Mouse (Mus musculus) MEL (cell line): Measurements from ENCODE around the gene Actg1.

Experiments used
- CHD1 ChIP-seq: IDR thresholded peaks from 2 replicates; pipeline ENCODE4 v1.6.1; 2012; ENCODE audit warnings: low read depth, mild to moderate bottlenecking, inconsistent platforms, low read length, improper control_type of control experiment
- CHD2 ChIP-seq: IDR thresholded peaks from 2 replicates; pipeline ENCODE4 v1.6.1; 2011; ENCODE audit warnings: low read length, improper control_type of control experiment
- CTCF ChIP-seq, 3 experiments: IDR thresholded peaks in 2 of 3; conservative IDR thresholded peaks in 1 of 3; 2 replicates each; pipeline ENCODE4 v1.5.1; 2011 to 2012; ENCODE audit warnings: low read length in 3 of 3, low read depth in 2 of 3, mild to moderate bottlenecking in 2 of 3, improper control_type of control experiment in 1 of 3, inconsistent platforms in 1 of 3, mixed read lengths in 1 of 3, moderate library complexity in 1 of 3; ENCODE audit not compliant: control insufficient read depth in 1 of 3, insufficient read depth in 1 of 3, poor library complexity in 1 of 3, severe bottlenecking in 1 of 3
- EP300 ChIP-seq, 2 experiments: IDR thresholded peaks; 2 replicates each; pipeline ENCODE4 v1.6.1; 2011; ENCODE audit warnings: improper control_type of control experiment in 2 of 2, low read length in 2 of 2, low read depth in 1 of 2, mild to moderate bottlenecking in 1 of 2
- POLR2A ChIP-seq, 2 experiments: IDR thresholded peaks; 2 replicates each; pipeline ENCODE4 v1.6.1; 2011 to 2012; ENCODE audit warnings: low read length in 2 of 2, mild to moderate bottlenecking in 2 of 2, control low read depth in 1 of 2, improper control_type of control experiment in 1 of 2, low read depth in 1 of 2, moderate library complexity in 1 of 2; ENCODE audit not compliant: control insufficient read depth in 1 of 2, insufficient read depth in 1 of 2, poor library complexity in 1 of 2
- RCOR1 ChIP-seq: IDR thresholded peaks from 2 replicates; pipeline ENCODE4 v1.6.1; 2012; ENCODE audit warnings: low read depth, mild to moderate bottlenecking, inconsistent platforms, low read length, improper control_type of control experiment

DNA sequence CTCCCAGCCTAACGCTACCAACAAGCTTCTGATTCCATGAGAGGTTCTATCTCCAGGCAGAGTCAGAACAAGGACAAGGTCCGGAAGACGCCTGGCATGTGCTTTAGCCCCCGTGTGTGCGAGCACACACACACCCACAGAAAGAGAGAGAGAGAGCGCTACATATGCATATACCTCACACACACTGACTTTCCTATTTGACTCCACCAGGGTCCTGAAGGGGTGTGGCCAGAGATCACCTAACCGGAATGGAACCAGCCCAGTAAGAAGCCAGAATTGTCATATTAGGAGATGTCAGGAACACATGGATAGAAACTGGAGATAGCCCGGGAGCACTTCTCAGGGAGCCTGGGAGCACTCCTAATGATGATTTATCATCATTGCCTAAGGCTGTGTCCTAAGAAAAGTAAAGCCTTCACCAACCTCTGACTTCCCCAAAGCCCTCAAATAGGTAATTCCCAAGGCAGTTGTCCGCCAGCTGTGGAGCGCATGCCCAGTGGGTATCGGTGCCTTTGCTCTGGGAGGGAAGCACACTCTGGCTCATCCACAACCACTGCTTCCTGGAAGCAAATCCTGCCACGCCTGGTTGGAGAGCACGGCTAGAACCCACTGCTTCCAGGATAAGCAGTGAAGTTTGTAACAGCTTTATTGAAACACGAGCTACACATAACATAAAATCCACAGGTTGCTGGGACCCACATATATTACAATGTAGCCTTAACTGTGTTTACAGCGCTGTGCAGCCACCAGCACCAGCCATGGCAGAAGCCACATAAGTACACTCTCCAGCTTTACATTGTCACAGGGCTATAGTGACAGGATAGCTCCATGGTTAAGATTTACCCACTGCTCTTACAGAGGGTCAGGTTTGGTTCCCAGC is 39.7 kb downstream of the Actg1 start:
- TF ChIP-seq CTCF (IDR thresholded peaks at IDR 0.05 in 2 of 3, conservative IDR thresholded peaks at IDR 0.05 in 1 of 3; ENCODE audit: control insufficient read depth in 1 of 3, insufficient read depth in 1 of 3, low read depth in 2 of 3, low read length in 3 of 3, poor library complexity in 1 of 3, severe bottlenecking in 1 of 3), result no peak
- no peak for TF ChIP-seq CHD1
- TF ChIP-seq EP300 (IDR thresholded peaks at IDR 0.05; ENCODE audit: low read depth in 1 of 2, low read length in 2 of 2), result no peak
- no peak for TF ChIP-seq CHD2
- TF ChIP-seq RCOR1, result no peak
- TF ChIP-seq POLR2A (IDR thresholded peaks at IDR 0.05; ENCODE audit: control insufficient read depth in 1 of 2, insufficient read depth in 1 of 2, low read depth in 1 of 2, low read length in 2 of 2, poor library complexity in 1 of 2), result no peak
